Mouse (Mus musculus): ENCODE measurements around the gene Rasgrp3. TPM values are rescaled to one million over a fixed set of nuclear protein-coding genes. Genes with fewer than 3 reads are reported as not detected.

Gene Rasgrp3
- polyA plus RNA-seq, 1 experiment from 2014 or later: 11.4 TPM

- ATAC-seq (replicated peaks; ENCODE audit: insufficient number of reproducible peaks, low FRiP score, low TSS enrichment, low read depth) (no peak), DNase-seq (ENCODE audit: low spot score) (no peak)
- H3K36me3 ChIP-seq (replicated peaks; ENCODE audit: control insufficient read depth, insufficient read depth, low read depth, low read length): no peaks in the 10 kb centered on the region
- H3K9me3 ChIP-seq (replicated peaks; ENCODE audit: control insufficient read depth, low read length): no peaks in the 10 kb centered on the region
- no peak overlapping the region for H3K4me2 ChIP-seq (ENCODE audit: low read depth, low read length)
- no peak overlapping the region for H3K4me3 ChIP-seq (ENCODE audit: low read depth, low read length)
- no peaks in the 10 kb centered on the region for H3K27me3 ChIP-seq (ENCODE audit: control insufficient read depth, insufficient read depth, low read length)
- 71% methylated on average over 8 of the region's 8 CpGs for WGBS
- H3K27ac ChIP-seq (replicated peaks; ENCODE audit: low read depth, low read length): no peak overlapping the region
- no peaks in the 10 kb centered on the region for H3K4me1 ChIP-seq (ENCODE audit: control insufficient read depth, insufficient read depth, low read length)
- no peak overlapping the region for H3K9ac ChIP-seq (replicated peaks; ENCODE audit: low read length)
Measured at GRCm38 (mm10) chr17:75436095-75436494, 399 bp downstream of the Rasgrp3 start.

GRCm38 (mm10) chr17:75436819-75437218, 1.1 kb downstream of the Rasgrp3 start:
- Histone ChIP-seq H3K4me2 (ENCODE audit: low read depth, low read length) (no peak overlapping the region), H3K4me1 (ENCODE audit: control insufficient read depth, insufficient read depth, low read length) (no peaks in the 10 kb centered on the region), H3K9me3 (replicated peaks; ENCODE audit: control insufficient read depth, low read length) (no peaks in the 10 kb centered on the region), H3K27me3 (ENCODE audit: control insufficient read depth, insufficient read depth, low read length) (no peaks in the 10 kb centered on the region), H3K27ac (replicated peaks; ENCODE audit: low read depth, low read length) (no peak overlapping the region), H3K9ac (replicated peaks; ENCODE audit: low read length) (no peak overlapping the region), H3K4me3 (ENCODE audit: low read depth, low read length) (no peak overlapping the region), H3K36me3 (replicated peaks; ENCODE audit: control insufficient read depth, insufficient read depth, low read depth, low read length) (no peaks in the 10 kb centered on the region)
- ATAC-seq (replicated peaks; ENCODE audit: insufficient number of reproducible peaks, low FRiP score, low TSS enrichment, low read depth) (no peak), DNase-seq (ENCODE audit: low spot score) (no peak)
- WGBS: 80% methylated on average over 6 of the region's 6 CpGs

- H3K4me2 ChIP-seq (ENCODE audit: low read depth, low read length): no peak overlapping the region
- no peak overlapping the region for H3K9ac ChIP-seq (replicated peaks; ENCODE audit: low read length)
- H3K27ac ChIP-seq (replicated peaks; ENCODE audit: low read depth, low read length): no peak overlapping the region
- no peaks in the 10 kb centered on the region for H3K27me3 ChIP-seq (ENCODE audit: control insufficient read depth, insufficient read depth, low read length)
- ATAC-seq (replicated peaks; ENCODE audit: insufficient number of reproducible peaks, low FRiP score, low TSS enrichment, low read depth): no peak
- no peaks in the 10 kb centered on the region for H3K4me1 ChIP-seq (ENCODE audit: control insufficient read depth, insufficient read depth, low read length)
- no peaks in the 10 kb centered on the region for H3K9me3 ChIP-seq (replicated peaks; ENCODE audit: control insufficient read depth, low read length)
- H3K4me3 ChIP-seq (ENCODE audit: low read depth, low read length): no peak overlapping the region
- no peak for DNase-seq (ENCODE audit: low spot score)
- WGBS: 66% methylated on average over 11 of the region's 11 CpGs
- no peaks in the 10 kb centered on the region for H3K36me3 ChIP-seq (replicated peaks; ENCODE audit: control insufficient read depth, insufficient read depth, low read depth, low read length)
Measured at GRCm38 (mm10) chr17:75437239-75437750, 1.6 kb downstream of the Rasgrp3 start.

GRCm38 (mm10) chr17:75438162-75438561, 2.5 kb downstream of the Rasgrp3 start:
- Histone ChIP-seq H3K9ac (replicated peaks; ENCODE audit: low read length) (no peak overlapping the region), H3K27ac (replicated peaks; ENCODE audit: low read depth, low read length) (no peak overlapping the region), H3K4me1 (ENCODE audit: control insufficient read depth, insufficient read depth, low read length) (no peaks in the 10 kb centered on the region), H3K36me3 (replicated peaks; ENCODE audit: control insufficient read depth, insufficient read depth, low read depth, low read length) (no peaks in the 10 kb centered on the region), H3K4me3 (ENCODE audit: low read depth, low read length) (no peak overlapping the region), H3K4me2 (ENCODE audit: low read depth, low read length) (no peak overlapping the region), H3K9me3 (replicated peaks; ENCODE audit: control insufficient read depth, low read length) (no peaks in the 10 kb centered on the region), H3K27me3 (ENCODE audit: control insufficient read depth, insufficient read depth, low read length) (no peaks in the 10 kb centered on the region)
- ATAC-seq (replicated peaks; ENCODE audit: insufficient number of reproducible peaks, low FRiP score, low TSS enrichment, low read depth) (0 out of 2 replicates have a peak, but pooled peaks have one; percentile 18), DNase-seq (ENCODE audit: low spot score) (no peak)
- WGBS: 55% methylated on average over 5 of the region's 5 CpGs

GRCm38 (mm10) chr17:75439062-75439461, 3.4 kb downstream of the Rasgrp3 start:
- H3K27ac ChIP-seq (replicated peaks; ENCODE audit: low read depth, low read length): no peak overlapping the region
- DNase-seq (ENCODE audit: low spot score) (no peak), ATAC-seq (replicated peaks; ENCODE audit: insufficient number of reproducible peaks, low FRiP score, low TSS enrichment, low read depth) (0 out of 2 replicates have a peak, but pooled peaks have one; percentile 34)
- H3K9me3 ChIP-seq (replicated peaks; ENCODE audit: control insufficient read depth, low read length): no peaks in the 10 kb centered on the region
- no peaks in the 10 kb centered on the region for H3K4me1 ChIP-seq (ENCODE audit: control insufficient read depth, insufficient read depth, low read length)
- 81% methylated on average over 14 of the region's 14 CpGs for WGBS
- no peak overlapping the region for H3K4me2 ChIP-seq (ENCODE audit: low read depth, low read length)
- H3K4me3 ChIP-seq (ENCODE audit: low read depth, low read length): no peak overlapping the region
- no peak overlapping the region for H3K9ac ChIP-seq (replicated peaks; ENCODE audit: low read length)
- no peaks in the 10 kb centered on the region for H3K27me3 ChIP-seq (ENCODE audit: control insufficient read depth, insufficient read depth, low read length)
- H3K36me3 ChIP-seq (replicated peaks; ENCODE audit: control insufficient read depth, insufficient read depth, low read depth, low read length): no peaks in the 10 kb centered on the region

GRCm38 (mm10) chr17:75440619-75441018, 4.9 kb downstream of the Rasgrp3 start:
- Histone ChIP-seq H3K36me3 (replicated peaks; ENCODE audit: control insufficient read depth, insufficient read depth, low read depth, low read length) (no peaks in the 10 kb centered on the region), H3K4me1 (ENCODE audit: control insufficient read depth, insufficient read depth, low read length) (no peaks in the 10 kb centered on the region), H3K4me2 (ENCODE audit: low read depth, low read length) (no peak overlapping the region), H3K27ac (replicated peaks; ENCODE audit: low read depth, low read length) (no peak overlapping the region), H3K9me3 (replicated peaks; ENCODE audit: control insufficient read depth, low read length) (no peaks in the 10 kb centered on the region), H3K4me3 (ENCODE audit: low read depth, low read length) (no peak overlapping the region), H3K27me3 (ENCODE audit: control insufficient read depth, insufficient read depth, low read length) (no peaks in the 10 kb centered on the region), H3K9ac (replicated peaks; ENCODE audit: low read length) (no peak overlapping the region)
- DNase-seq (ENCODE audit: low spot score): no peak
- WGBS: 71% methylated on average over 7 of the region's 7 CpGs
- no peak for ATAC-seq (replicated peaks; ENCODE audit: insufficient number of reproducible peaks, low FRiP score, low TSS enrichment, low read depth)

DNA sequence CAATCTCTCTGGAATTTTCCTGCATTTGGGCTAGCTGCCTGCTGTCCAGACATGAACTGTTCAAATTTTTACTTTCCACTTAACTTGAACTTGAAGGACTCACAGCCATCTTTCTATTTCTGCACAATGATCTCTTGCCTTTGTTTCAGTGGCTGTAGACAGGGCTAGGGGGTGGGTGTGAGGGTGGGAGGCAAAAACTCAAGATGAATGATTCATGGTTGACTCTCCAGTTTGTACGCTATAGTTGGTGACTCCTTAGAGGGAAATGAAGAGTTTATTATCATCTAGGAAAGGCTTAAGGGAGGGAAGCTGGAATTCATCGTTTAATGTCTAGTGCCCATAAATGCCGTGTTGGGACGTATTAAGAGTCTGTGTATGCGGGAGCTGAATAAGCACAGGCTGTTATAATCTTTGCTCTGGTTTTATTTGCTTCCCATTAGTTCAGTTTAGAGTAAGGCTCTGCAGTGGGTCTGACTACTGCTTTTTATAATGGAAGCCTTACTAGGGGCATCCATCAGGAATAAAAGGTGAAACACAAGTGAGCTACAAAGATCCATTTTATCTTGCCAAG, 5.6 kb downstream of the Rasgrp3 start:
- H3K36me3 ChIP-seq (replicated peaks; ENCODE audit: control insufficient read depth, insufficient read depth, low read depth, low read length): no peaks in the 10 kb centered on the region
- ATAC-seq (replicated peaks; ENCODE audit: insufficient number of reproducible peaks, low FRiP score, low TSS enrichment, low read depth) (no peak), DNase-seq (ENCODE audit: low spot score) (no peak)
- WGBS: 90% methylated on average over 5 of the region's 5 CpGs
- no peaks in the 10 kb centered on the region for H3K9me3 ChIP-seq (replicated peaks; ENCODE audit: control insufficient read depth, low read length)
- H3K27ac ChIP-seq (replicated peaks; ENCODE audit: low read depth, low read length): no peak overlapping the region
- no peak overlapping the region for H3K9ac ChIP-seq (replicated peaks; ENCODE audit: low read length)
- no peak overlapping the region for H3K4me2 ChIP-seq (ENCODE audit: low read depth, low read length)
- no peak overlapping the region for H3K4me3 ChIP-seq (ENCODE audit: low read depth, low read length)
- no peaks in the 10 kb centered on the region for H3K27me3 ChIP-seq (ENCODE audit: control insufficient read depth, insufficient read depth, low read length)
- no peaks in the 10 kb centered on the region for H3K4me1 ChIP-seq (ENCODE audit: control insufficient read depth, insufficient read depth, low read length)

GRCm38 (mm10) chr17:75442352-75442751, 6.7 kb downstream of the Rasgrp3 start:
- H3K9me3 ChIP-seq (replicated peaks; ENCODE audit: control insufficient read depth, low read length): no peaks in the 10 kb centered on the region
- H3K27me3 ChIP-seq (ENCODE audit: control insufficient read depth, insufficient read depth, low read length): no peaks in the 10 kb centered on the region
- H3K36me3 ChIP-seq (replicated peaks; ENCODE audit: control insufficient read depth, insufficient read depth, low read depth, low read length): no peaks in the 10 kb centered on the region
- H3K27ac ChIP-seq (replicated peaks; ENCODE audit: low read depth, low read length): no peak overlapping the region
- H3K4me1 ChIP-seq (ENCODE audit: control insufficient read depth, insufficient read depth, low read length): no peaks in the 10 kb centered on the region
- no peak overlapping the region for H3K4me3 ChIP-seq (ENCODE audit: low read depth, low read length)
- 87% methylated on average over 8 of the region's 8 CpGs for WGBS
- DNase-seq (ENCODE audit: low spot score): no peak
- no peak overlapping the region for H3K4me2 ChIP-seq (ENCODE audit: low read depth, low read length)
- no peak overlapping the region for H3K9ac ChIP-seq (replicated peaks; ENCODE audit: low read length)
- no peak for ATAC-seq (replicated peaks; ENCODE audit: insufficient number of reproducible peaks, low FRiP score, low TSS enrichment, low read depth)

Data from embryonic facial prominence, embryonic 11.5 days (tissue).